Mouse (Mus musculus): ENCODE results near the gene Ilf2. TPM values are rescaled to one million over a fixed set of nuclear protein-coding genes. Genes with fewer than 3 reads are reported as not detected.

Ilf2 gene
- total RNA-seq, 2 experiments from 2014 or later = 26.1 to 30.7 TPM

DNA sequence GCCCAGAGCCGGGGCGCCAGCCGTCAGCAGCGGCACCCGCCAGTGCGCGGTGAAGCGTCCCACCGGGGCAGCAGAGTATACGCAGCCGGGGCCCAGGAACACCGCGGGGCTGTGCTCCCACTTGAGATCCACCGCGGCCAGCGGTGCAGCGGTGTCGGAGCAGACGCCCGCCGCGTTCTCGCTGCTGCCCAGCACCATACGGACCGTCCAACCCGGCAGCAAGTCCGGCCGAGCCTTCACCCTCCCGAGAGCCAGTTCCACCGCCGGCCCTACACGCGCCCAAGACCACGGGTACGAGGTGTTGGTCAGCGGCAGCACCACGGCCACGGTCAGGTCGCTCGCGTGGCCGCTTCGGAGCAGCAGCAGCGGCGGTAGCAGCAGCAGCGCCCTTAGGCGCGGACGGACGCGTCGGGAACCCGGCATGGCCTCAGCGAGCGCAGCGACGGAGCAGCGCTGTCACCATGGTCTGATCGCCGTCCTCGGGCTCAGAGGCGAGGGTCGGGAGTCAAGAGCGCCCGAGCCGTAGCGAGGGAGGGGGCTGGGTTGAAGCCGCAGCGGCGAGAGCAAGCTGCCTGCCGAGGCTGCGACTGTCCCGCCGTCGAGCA lies 10.7 kb upstream of the Ilf2 start:
- intact Hi-C loops (cut with DNase I) = loop anchor here (5.0 kb wide), 1 partner anchor 33 kb away; the partner anchor contains the start of gene Ints3
- peak; percentile 52 for DNase-seq

DNA sequence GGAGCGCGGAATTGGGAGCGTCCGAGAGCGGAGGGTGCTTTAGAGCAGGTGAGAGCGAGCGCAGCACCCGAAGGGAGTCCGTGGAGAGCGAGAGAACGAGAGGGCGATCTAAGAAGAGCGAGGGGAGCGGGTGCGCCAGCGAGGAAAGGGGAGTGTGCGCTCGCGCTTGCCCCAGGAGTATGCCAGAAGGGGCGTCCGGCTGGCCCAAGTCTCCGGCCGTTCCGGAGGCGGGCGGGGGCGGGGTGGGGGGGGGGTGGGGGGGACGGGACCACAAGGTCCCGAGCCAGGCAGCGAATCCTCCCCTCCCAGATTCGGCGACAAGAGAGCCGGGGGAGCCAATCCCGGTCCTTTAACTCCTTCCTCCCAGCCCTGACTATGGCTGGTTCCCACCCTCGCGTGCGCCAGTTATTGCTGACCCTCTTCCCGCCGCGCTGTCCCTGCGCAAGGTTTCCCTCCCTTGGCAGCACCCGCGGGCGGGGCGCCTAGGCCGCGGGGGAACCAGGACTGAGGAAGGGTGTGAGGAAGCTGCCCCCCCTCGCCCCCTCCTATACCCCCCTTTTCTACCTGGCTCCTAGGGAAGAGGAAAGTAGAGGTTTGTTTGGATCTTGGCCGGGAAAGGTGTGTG lies 10.1 kb upstream of the Ilf2 start, which contains the start of gene Npr1:
Gene Npr1, minus strand, starts transcription at position 181 of the 625 bp plus-strand sequence.
- peak within 1 kb of the TSS; percentile 88 for H3K27ac ChIP-seq
- TF ChIP-seq CTCF (IDR thresholded peaks at IDR 0.05) = no peak
- peak within 1 kb of the TSS; percentile 88 for H3K4me3 ChIP-seq
- peak; percentile 73 for DNase-seq
- intact Hi-C loops (cut with DNase I) = loop anchor here (1.0 to 5.0 kb wide), 2 partner anchors 33 to 53 kb away; partner anchors contain the start of gene Ints3

More for the DNA sequence above, 10.7 kb upstream of the Ilf2 start:
- peak overlapping the region; percentile 88 for H3K4me3 ChIP-seq
- peak overlapping the region; percentile 88 for H3K27ac ChIP-seq
- no peak for TF ChIP-seq CTCF (IDR thresholded peaks at IDR 0.05)

DNA sequence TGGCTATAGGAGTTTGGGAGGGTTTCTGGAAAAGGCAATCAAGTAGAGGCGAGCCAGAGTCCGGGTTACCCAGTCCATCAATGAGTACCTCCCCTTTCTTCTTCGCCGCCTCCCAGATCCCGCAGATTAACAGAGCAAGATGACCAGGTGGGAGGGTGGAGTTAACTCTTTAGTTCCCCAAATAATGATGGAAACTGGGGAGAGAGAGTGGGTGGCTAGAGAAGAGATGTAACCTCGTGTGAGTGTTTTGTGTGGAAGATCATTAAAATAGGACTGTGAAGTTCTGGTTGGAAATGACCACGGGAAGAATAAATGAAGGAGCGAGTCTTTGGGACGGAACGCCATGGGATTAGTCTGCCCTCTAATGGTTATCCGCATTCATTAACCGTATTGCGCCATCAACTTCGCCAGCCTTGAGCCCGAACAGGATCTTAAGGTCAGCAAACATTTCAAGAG lies 9.6 kb upstream of the Ilf2 start:
- peak; percentile 66 for DNase-seq
- peak; percentile 87 for TF ChIP-seq CTCF (IDR thresholded peaks at IDR 0.05)
- peak overlapping the region; percentile 88 for H3K27ac ChIP-seq
- peak overlapping the region; percentile 88 for H3K4me3 ChIP-seq
- intact Hi-C loops (cut with DNase I) = loop anchor here (1.0 to 5.0 kb wide), 2 partner anchors 34 to 54 kb away; partner anchors contain the start of gene Ints3

DNA sequence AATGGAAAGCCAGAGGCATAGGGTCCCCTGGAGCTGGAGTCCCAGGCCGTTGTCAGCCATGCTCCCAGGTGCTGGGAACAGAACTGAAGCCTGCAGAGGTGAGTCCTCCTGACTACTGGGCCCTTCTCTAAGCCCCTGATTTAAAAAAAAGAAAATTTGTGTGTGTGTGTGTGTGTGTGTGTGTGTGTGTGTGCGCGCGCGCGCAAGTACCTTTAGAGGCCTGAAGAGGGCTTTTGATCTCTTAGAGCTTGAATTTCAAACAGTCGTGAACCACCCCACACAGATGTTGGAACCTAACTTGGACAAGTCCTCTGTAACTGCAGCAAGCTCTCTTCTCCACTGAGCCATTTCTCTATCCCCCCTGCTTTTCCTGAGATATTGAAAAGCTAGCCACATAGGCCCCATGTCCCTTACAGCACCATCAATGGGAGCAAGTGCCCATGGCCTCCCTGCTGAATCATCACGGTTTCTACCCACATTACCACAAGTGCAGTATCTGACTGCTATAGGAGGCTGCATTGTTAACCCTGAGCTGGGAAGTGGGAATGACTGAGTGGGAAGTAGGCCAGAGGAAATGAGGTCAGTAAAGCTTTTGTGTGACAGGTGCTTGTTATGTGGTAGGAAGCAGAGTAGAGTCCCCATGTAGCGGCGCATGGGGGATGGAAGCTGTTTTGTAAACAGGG lies 8.2 kb upstream of the Ilf2 start:
- H3K4me3 ChIP-seq = no peak overlapping the region
- no peak for TF ChIP-seq CTCF (IDR thresholded peaks at IDR 0.05)
- DNase-seq = no peak
- H3K27ac ChIP-seq = no peak overlapping the region
- intact Hi-C loops (cut with DNase I) = loop anchor here (5.0 kb wide), 1 partner anchor 35 kb away; the partner anchor contains the start of gene Ints3

DNA sequence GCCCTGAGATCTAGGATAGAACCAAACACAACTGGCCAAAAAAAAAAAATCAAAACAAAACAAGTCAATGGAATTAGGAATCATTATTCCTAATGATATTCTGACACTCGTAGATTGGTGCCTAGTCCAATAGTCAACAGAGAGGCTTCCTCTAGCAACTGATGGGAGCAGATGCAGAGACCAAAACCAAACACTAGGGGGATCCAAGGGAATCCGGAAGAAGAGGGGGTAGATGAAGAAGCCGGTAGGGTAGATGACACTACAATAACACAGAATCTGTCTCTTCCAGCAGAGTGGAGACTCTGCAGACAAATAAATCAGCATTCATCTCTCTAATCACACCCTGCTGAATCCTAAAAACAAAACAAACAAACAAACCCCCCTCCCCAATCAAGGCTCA lies 3.7 kb upstream of the Ilf2 start:
- TF ChIP-seq CTCF (IDR thresholded peaks at IDR 0.05) = peak; percentile 68

DNA sequence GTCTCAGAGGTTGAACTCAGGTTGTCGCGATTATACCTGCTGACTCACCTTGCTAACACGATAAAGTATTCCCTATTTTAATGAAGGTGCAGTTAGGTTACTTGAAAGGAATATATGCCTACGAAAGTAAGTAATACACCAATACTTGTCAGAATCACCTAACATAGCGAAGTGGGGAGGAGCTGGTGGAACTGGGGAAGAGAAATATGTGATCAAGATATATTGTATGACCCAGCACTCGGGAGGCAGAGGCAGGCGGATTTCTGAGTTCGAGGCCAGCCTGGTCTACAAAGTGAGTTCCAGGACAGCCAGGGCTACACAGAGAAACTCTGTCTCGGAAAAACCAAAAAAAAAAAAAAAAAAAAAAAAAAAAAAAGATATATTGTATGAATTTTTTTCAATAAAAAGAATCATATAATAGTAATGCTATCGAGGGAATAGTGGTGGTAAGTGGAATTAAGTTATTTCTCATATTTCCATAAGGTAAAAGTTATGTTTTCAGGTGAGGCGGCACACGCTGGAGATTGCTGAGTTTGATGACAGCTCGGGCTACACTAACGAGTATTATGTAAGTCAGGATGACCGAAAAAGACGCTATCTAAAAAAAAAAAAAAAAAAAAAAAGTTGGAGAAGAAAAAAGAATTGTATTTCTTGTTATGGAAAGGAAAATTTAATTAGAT lies 635 bp upstream of the Ilf2 start:
- no peak for TF ChIP-seq CTCF (IDR thresholded peaks at IDR 0.05)
- intact Hi-C loops (cut with DNase I) = loop anchor here (10.0 kb wide), 1 partner anchor 260 kb away; the partner anchor contains the start of genes Rab13 and Rps27
- Histone ChIP-seq H3K27ac (peak overlapping the region; percentile 24; the same call in 1 of the 2 replicates), H3K4me3 (peak overlapping the region; percentile 71)
- DNase-seq = no peak

More for the DNA sequence above, 3.7 kb upstream of the Ilf2 start:
- H3K27ac ChIP-seq = no peak overlapping the region
- DNase-seq = peak; percentile 47
- intact Hi-C loops (cut with DNase I) = loop anchor here (10.0 kb wide), 1 partner anchor 257 kb away; the partner anchor contains the start of genes Rab13 and Rps27
- H3K4me3 ChIP-seq = no peak overlapping the region

DNA sequence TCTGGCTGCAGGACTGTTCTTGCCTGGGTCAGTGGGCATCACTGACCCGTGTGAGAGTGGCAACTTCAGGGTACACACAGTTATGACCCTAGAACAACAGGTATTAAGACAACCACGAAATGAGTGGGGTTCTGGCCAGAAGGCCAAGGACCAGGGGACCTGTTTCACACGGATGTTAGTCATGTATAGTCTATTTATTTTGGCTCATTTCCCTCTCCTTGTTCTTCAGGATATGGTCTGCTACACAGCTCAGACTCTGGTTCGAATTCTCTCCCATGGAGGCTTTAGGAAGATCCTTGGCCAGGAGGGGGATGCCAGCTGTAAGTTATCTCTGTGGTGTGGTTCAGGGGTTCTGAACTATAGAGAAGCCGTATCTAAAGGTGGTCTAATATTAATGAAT lies 11.1 kb downstream of the Ilf2 start:
- Histone ChIP-seq H3K27ac (no peak overlapping the region), H3K4me3 (no peak overlapping the region)
- TF ChIP-seq CTCF (IDR thresholded peaks at IDR 0.05) = no peak
- intact Hi-C loops (cut with DNase I) = no loop called here
- DNase-seq = no peak

DNA sequence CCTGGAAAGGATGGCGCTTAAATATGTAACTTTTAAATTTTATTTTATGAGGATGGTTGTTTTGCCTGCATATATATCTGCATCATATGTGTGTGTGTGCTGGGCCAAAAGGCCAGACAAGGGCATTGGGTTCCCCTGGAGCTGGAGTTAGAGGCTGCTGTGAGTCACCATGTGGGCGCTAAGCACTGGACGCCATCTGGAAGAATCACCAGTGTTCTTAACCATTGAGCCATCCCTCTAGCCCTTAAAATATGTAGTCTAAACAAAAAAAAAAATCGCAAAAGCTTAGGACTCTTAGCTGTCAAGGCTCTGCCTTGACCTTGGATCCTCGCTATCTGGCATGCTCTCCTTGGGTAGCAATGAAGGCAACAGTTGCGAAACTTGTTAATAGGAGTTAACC lies 12.7 kb downstream of the Ilf2 start:
- intact Hi-C loops (cut with DNase I) = no loop called here
- no peak for DNase-seq
- no peak overlapping the region for H3K4me3 ChIP-seq
- H3K27ac ChIP-seq = no peak overlapping the region
- no peak for TF ChIP-seq CTCF (IDR thresholded peaks at IDR 0.05)

DNA sequence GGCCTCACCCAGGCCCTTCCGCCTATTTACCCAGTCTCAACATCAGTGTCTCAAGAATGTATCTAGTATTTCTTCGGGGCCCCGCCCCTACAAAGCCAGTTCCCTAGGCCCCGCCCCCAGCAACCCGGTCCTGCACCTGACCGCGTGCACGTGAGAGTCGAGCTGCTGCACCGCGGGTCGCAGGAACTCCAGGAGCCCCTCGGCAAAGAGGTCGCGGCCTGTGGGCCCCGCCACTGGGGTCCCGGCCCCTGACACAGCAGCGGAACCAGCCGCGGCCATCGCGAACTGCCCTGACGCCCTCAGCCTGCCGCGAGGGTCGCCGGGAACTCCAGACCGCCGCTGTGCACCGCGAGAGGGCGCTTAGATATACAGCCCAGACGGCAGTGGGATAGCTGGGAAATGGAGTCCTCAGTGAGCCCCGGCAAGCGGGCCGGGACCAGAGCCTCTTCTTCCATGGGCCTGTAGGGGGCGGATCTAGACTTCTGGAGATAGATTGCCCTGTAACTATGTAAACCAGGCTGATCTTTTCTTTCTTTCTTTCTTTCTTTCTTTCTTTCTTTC lies 14.8 kb downstream of the Ilf2 start, which contains the start of gene Snapin:
Gene Snapin, minus strand, starts transcription at position 338 of the 561 bp plus-strand sequence.
- intact Hi-C loops (cut with DNase I) = loop anchor here (2.0 kb wide), 1 partner anchor 18 kb away; the partner anchor contains the start of gene Chtop
- peak within 1 kb of the TSS; percentile 91 for H3K4me3 ChIP-seq
- peak; percentile 86 for TF ChIP-seq CTCF (IDR thresholded peaks at IDR 0.05)
- peak within 1 kb of the TSS; percentile 97 for H3K27ac ChIP-seq
- peak; percentile 97 for DNase-seq

DNA sequence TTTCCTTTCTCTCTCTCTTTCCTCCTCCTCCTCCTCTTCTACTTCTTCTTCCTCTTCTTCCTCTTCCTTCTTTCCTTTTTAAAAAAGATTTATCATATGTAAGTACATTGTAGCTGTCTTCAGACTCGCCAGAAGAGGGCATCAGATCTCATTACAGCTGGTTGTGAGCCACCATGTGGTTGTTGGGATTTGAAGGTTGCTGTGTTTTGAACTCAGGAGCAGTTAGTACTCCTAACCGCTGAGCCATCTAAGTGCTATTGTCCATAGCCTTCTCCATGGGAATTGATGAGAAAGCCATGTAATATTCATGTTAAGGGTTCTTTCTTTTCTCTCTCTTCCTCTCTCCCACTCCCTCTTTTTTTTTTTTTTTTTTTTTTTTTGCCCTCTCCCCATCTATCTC lies 15.4 kb downstream of the Ilf2 start:
- H3K27ac ChIP-seq = peak overlapping the region; percentile 97; the same call in 1 of the 2 replicates
- intact Hi-C loops (cut with DNase I) = loop anchor here (2.0 kb wide), 1 partner anchor 17 kb away; the partner anchor contains the start of gene Chtop
- H3K4me3 ChIP-seq = peak overlapping the region; percentile 91; the same call in 1 of the 2 replicates
- peak; percentile 28 for TF ChIP-seq CTCF (IDR thresholded peaks at IDR 0.05)
- DNase-seq = no peak

DNA sequence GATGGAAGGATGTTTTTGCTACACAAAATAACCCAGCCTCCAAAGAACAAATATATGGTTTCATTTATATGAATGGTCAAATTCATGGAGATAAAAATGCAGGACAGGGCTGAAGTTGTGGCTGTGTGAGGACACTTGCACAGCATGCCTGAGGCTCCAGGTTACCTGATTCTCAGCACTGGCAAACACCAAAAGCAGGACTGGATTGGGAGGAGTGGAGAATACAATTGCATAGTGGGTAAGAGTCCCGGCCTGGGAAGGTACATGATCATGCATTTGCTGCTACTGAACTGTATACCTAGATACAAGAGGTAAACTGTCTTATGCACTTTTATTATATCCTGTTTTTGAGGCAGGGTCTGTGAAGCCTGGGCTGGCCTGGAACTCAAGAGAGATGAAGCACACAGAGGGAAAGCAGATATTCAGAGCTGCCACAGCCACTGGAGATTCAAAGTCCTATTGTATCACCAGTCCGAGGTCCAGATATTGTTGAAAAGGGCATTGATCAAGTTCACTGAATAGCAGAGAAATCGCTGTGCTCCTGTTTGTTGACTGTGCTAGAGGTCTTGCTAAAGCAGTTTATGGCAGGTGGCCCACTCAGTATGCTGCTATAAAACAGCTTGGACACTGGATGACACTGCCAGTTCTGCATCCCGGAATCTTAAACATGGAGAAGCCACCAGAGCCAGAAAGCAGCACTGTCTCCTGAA lies 18.1 kb downstream of the Ilf2 start:
- DNase-seq = no peak
- TF ChIP-seq CTCF (IDR thresholded peaks at IDR 0.05) = no peak
- Histone ChIP-seq H3K27ac (no peak overlapping the region), H3K4me3 (no peak overlapping the region)
- intact Hi-C loops (cut with DNase I) = no loop called here
